Mouse (Mus musculus): ENCODE measurements around the gene Gls2. TPM values are rescaled to one million over a fixed set of nuclear protein-coding genes. Genes with fewer than 3 reads are reported as not detected.

Gene Gls2
- polyA plus RNA-seq (2015; fragmentation: Illumina TruSeq; extraction: RNeasy Lipid Tissue Mini Kit (QIAGEN cat#74804); ENCODE audit: insufficient read depth, low read depth, low replicate concordance) = 37.5 TPM

GRCm38 (mm10) chr10:128194024-128194550 is at the start of gene Gls2:
Gls2 (plus strand) TSS chr10:128194457.

GRCm38 (mm10) chr10:128179989-128180388 is 14.3 kb upstream of the Gls2 start, which contains the start of gene Rbms2:
Rbms2 (minus strand) TSS chr10:128180297.

GRCm38 (mm10) chr10:128211390-128212108 is 17.3 kb downstream of the Gls2 start, which contains the start of gene Spryd4:
Spryd4 (minus strand) TSS chr10:128211807.

GRCm38 (mm10) chr10:128225538-128225937 is 31.3 kb downstream of the Gls2 start, which contains the start of gene Mip:
Mip (plus strand) TSS chr10:128225838.

GRCm38 (mm10) chr10:128231697-128232419 is 37.6 kb downstream of the Gls2 start, which contains the start of gene Timeless:
Timeless (plus strand) TSS chr10:128232065.

GRCm38 (mm10) chr10:128253677-128254255 is 59.5 kb downstream of the Gls2 start, which contains the start of gene Apon:
Apon (plus strand) TSS chr10:128254096.

Other genes with a start within 250 kb of the Gls2 start
- gene Hsd17b6, start 186.8 kb upstream of the Gls2 start, polyA plus RNA-seq (2015; fragmentation: Illumina TruSeq; extraction: RNeasy Lipid Tissue Mini Kit (QIAGEN cat#74804); ENCODE audit: insufficient read depth, low read depth, low replicate concordance) = not detected
- gene Prim1, start 179.3 kb upstream of the Gls2 start, polyA plus RNA-seq (2015; fragmentation: Illumina TruSeq; extraction: RNeasy Lipid Tissue Mini Kit (QIAGEN cat#74804); ENCODE audit: insufficient read depth, low read depth, low replicate concordance) = 3.3 TPM
- 222 TPM for gene Naca, start 158.9 kb upstream of the Gls2 start, polyA plus RNA-seq (2015; fragmentation: Illumina TruSeq; extraction: RNeasy Lipid Tissue Mini Kit (QIAGEN cat#74804); ENCODE audit: insufficient read depth, low read depth, low replicate concordance)
- 30.4 TPM for gene Ptges3, start 135.5 kb upstream of the Gls2 start, polyA plus RNA-seq (2015; fragmentation: Illumina TruSeq; extraction: RNeasy Lipid Tissue Mini Kit (QIAGEN cat#74804); ENCODE audit: insufficient read depth, low read depth, low replicate concordance)
- 359 TPM for gene Atp5b, start 111.2 kb upstream of the Gls2 start, polyA plus RNA-seq (2015; fragmentation: Illumina TruSeq; extraction: RNeasy Lipid Tissue Mini Kit (QIAGEN cat#74804); ENCODE audit: insufficient read depth, low read depth, low replicate concordance)
- 9.4 TPM for gene Baz2a, start 102.9 kb upstream of the Gls2 start, polyA plus RNA-seq (2015; fragmentation: Illumina TruSeq; extraction: RNeasy Lipid Tissue Mini Kit (QIAGEN cat#74804); ENCODE audit: insufficient read depth, low read depth, low replicate concordance)
- 11.2 TPM for gene Rbms2, start 14.2 kb upstream of the Gls2 start, polyA plus RNA-seq (2015; fragmentation: Illumina TruSeq; extraction: RNeasy Lipid Tissue Mini Kit (QIAGEN cat#74804); ENCODE audit: insufficient read depth, low read depth, low replicate concordance)
- 6.0 TPM for gene Spryd4, start 17.4 kb downstream of the Gls2 start, polyA plus RNA-seq (2015; fragmentation: Illumina TruSeq; extraction: RNeasy Lipid Tissue Mini Kit (QIAGEN cat#74804); ENCODE audit: insufficient read depth, low read depth, low replicate concordance)
- gene Mip, start 31.4 kb downstream of the Gls2 start, polyA plus RNA-seq (2015; fragmentation: Illumina TruSeq; extraction: RNeasy Lipid Tissue Mini Kit (QIAGEN cat#74804); ENCODE audit: insufficient read depth, low read depth, low replicate concordance) = not detected
- 5.8 TPM for gene Timeless, start 37.6 kb downstream of the Gls2 start, polyA plus RNA-seq (2015; fragmentation: Illumina TruSeq; extraction: RNeasy Lipid Tissue Mini Kit (QIAGEN cat#74804); ENCODE audit: insufficient read depth, low read depth, low replicate concordance)
- gene Apon, start 59.6 kb downstream of the Gls2 start, polyA plus RNA-seq (2015; fragmentation: Illumina TruSeq; extraction: RNeasy Lipid Tissue Mini Kit (QIAGEN cat#74804); ENCODE audit: insufficient read depth, low read depth, low replicate concordance) = not detected
- not detected for gene Apof, start 74.2 kb downstream of the Gls2 start, polyA plus RNA-seq (2015; fragmentation: Illumina TruSeq; extraction: RNeasy Lipid Tissue Mini Kit (QIAGEN cat#74804); ENCODE audit: insufficient read depth, low read depth, low replicate concordance)
- 12.1 TPM for gene Stat2, start 76.1 kb downstream of the Gls2 start, polyA plus RNA-seq (2015; fragmentation: Illumina TruSeq; extraction: RNeasy Lipid Tissue Mini Kit (QIAGEN cat#74804); ENCODE audit: insufficient read depth, low read depth, low replicate concordance)
- gene Il23a, start 104.3 kb downstream of the Gls2 start, polyA plus RNA-seq (2015; fragmentation: Illumina TruSeq; extraction: RNeasy Lipid Tissue Mini Kit (QIAGEN cat#74804); ENCODE audit: insufficient read depth, low read depth, low replicate concordance) = not detected
- 14.3 TPM for gene Pan2, start 108.9 kb downstream of the Gls2 start, polyA plus RNA-seq (2015; fragmentation: Illumina TruSeq; extraction: RNeasy Lipid Tissue Mini Kit (QIAGEN cat#74804); ENCODE audit: insufficient read depth, low read depth, low replicate concordance)
- gene Cnpy2, start 128.0 kb downstream of the Gls2 start, polyA plus RNA-seq (2015; fragmentation: Illumina TruSeq; extraction: RNeasy Lipid Tissue Mini Kit (QIAGEN cat#74804); ENCODE audit: insufficient read depth, low read depth, low replicate concordance) = 55.2 TPM
- gene Cs, start 143.3 kb downstream of the Gls2 start, polyA plus RNA-seq (2015; fragmentation: Illumina TruSeq; extraction: RNeasy Lipid Tissue Mini Kit (QIAGEN cat#74804); ENCODE audit: insufficient read depth, low read depth, low replicate concordance) = 18.2 TPM
- gene Coq10a, start 174.5 kb downstream of the Gls2 start, polyA plus RNA-seq (2015; fragmentation: Illumina TruSeq; extraction: RNeasy Lipid Tissue Mini Kit (QIAGEN cat#74804); ENCODE audit: insufficient read depth, low read depth, low replicate concordance) = 21.3 TPM
- 5.5 TPM for gene Ankrd52, start 182.7 kb downstream of the Gls2 start, polyA plus RNA-seq (2015; fragmentation: Illumina TruSeq; extraction: RNeasy Lipid Tissue Mini Kit (QIAGEN cat#74804); ENCODE audit: insufficient read depth, low read depth, low replicate concordance)
- 127 TPM for gene Slc39a5, start 206.8 kb downstream of the Gls2 start, polyA plus RNA-seq (2015; fragmentation: Illumina TruSeq; extraction: RNeasy Lipid Tissue Mini Kit (QIAGEN cat#74804); ENCODE audit: insufficient read depth, low read depth, low replicate concordance)
- gene Nabp2, start 217.0 kb downstream of the Gls2 start, polyA plus RNA-seq (2015; fragmentation: Illumina TruSeq; extraction: RNeasy Lipid Tissue Mini Kit (QIAGEN cat#74804); ENCODE audit: insufficient read depth, low read depth, low replicate concordance) = 17.0 TPM
- gene Rnf41, start 217.2 kb downstream of the Gls2 start, polyA plus RNA-seq (2015; fragmentation: Illumina TruSeq; extraction: RNeasy Lipid Tissue Mini Kit (QIAGEN cat#74804); ENCODE audit: insufficient read depth, low read depth, low replicate concordance) = 6.6 TPM

All from pancreas, adult 10 weeks (tissue).